Mouse (Mus musculus) induced T-regulatory cell, adult 2 months (primary cell): ENCODE results near the gene Olfr116.

Experiments
- DNase-seq: peaks from one replicate; pipeline ENCODE4 v3.0.0-alpha.2; 2012; ENCODE audit warnings: low read depth

Olfr116 gene

GRCm38 (mm10) chr17:37627009-37627408, at the start of gene Olfr116, which contains the start of gene Olfr115:
Gene Olfr116 (minus strand): TSS chr17:37627199.
Gene Olfr115 (minus strand): TSS chr17:37627109.
- no peak for DNase-seq

GRCm38 (mm10) chr17:37666688-37667087, 39.7 kb upstream of the Olfr116 start, which contains the start of gene Olfr118:
Gene Olfr118 (plus strand): TSS chr17:37666988.
- no peak for DNase-seq

- no peak for DNase-seq
Measured at GRCm38 (mm10) chr17:37663682-37664081, 36.7 kb upstream of the Olfr116 start, which contains the start of gene Olfr117. Gene Olfr117 (minus strand): TSS chr17:37663782.

- no peak for DNase-seq
Measured at GRCm38 (mm10) chr17:37592643-37593042, 34.4 kb downstream of the Olfr116 start, which contains the start of gene Olfr114. Gene Olfr114 (minus strand): TSS chr17:37592743.

GRCm38 (mm10) chr17:37577563-37577962, 49.4 kb downstream of the Olfr116 start, which contains the start of gene Olfr113:
Gene Olfr113 (minus strand): TSS chr17:37577663.
- DNase-seq: no peak
